Mouse (Mus musculus) brain, adult 2 months (tissue): Measurements from ENCODE around the gene Mybpc1.
A peak's percentile ranks its signal among the peaks of the same experiment; 100 is the strongest.
"Not testable (repeated sequence)": the region's sequence is repeated elsewhere in the genome, so short reads cannot be mapped to it uniquely, and the experiment has no call there.

ENCODE experiments used
- DNase-seq: peaks from one replicate; pipeline ENCODE4 v3.0.0; 2011; ENCODE audit warnings: low read depth, low spot score

Mybpc1 gene

GRCm38 (mm10) chr10:88550225-88550624 lies 54.7 kb downstream of the Mybpc1 start:
- DNase-seq = no peak

GRCm38 (mm10) chr10:88547635-88548034 lies 57.3 kb downstream of the Mybpc1 start:
- DNase-seq = no peak

- DNase-seq = no peak
Measured at GRCm38 (mm10) chr10:88530631-88531030, 74.3 kb downstream of the Mybpc1 start.

- DNase-seq = peak; percentile 63
Measured at GRCm38 (mm10) chr10:88524016-88524415, 80.9 kb downstream of the Mybpc1 start.

GRCm38 (mm10) chr10:88523212-88523611 lies 81.7 kb downstream of the Mybpc1 start:
- no peak for DNase-seq

GRCm38 (mm10) chr10:88522795-88523194 lies 82.2 kb downstream of the Mybpc1 start:
- DNase-seq = no peak

- DNase-seq = not testable (repeated sequence)
Measured at GRCm38 (mm10) chr10:88515049-88515448, 89.9 kb downstream of the Mybpc1 start.

- peak; percentile 66 for DNase-seq
Measured at GRCm38 (mm10) chr10:88514495-88514894, 90.5 kb downstream of the Mybpc1 start.

GRCm38 (mm10) chr10:88513574-88514135 lies 91.3 kb downstream of the Mybpc1 start:
- DNase-seq = no peak

GRCm38 (mm10) chr10:88511355-88511754 lies 93.6 kb downstream of the Mybpc1 start:
- DNase-seq = no peak

GRCm38 (mm10) chr10:88510503-88511271 lies 94.3 kb downstream of the Mybpc1 start:
- DNase-seq = no peak

- no peak for DNase-seq
Measured at GRCm38 (mm10) chr10:88507691-88508143, 97.2 kb downstream of the Mybpc1 start.

- DNase-seq = no peak
Measured at GRCm38 (mm10) chr10:88505256-88505655, 99.7 kb downstream of the Mybpc1 start.

GRCm38 (mm10) chr10:88504481-88504880 lies 100.5 kb downstream of the Mybpc1 start:
- no peak for DNase-seq

GRCm38 (mm10) chr10:88503421-88504314 lies 101.3 kb downstream of the Mybpc1 start, which contains the start of gene Chpt1:
TSS of gene Chpt1 (minus strand) at chr10:88504073.
- peak; percentile 92 for DNase-seq

- no peak for DNase-seq
Measured at GRCm38 (mm10) chr10:88502919-88503318, 102.0 kb downstream of the Mybpc1 start.

- DNase-seq = peak; percentile 60
Measured at GRCm38 (mm10) chr10:88501886-88502765, 102.8 kb downstream of the Mybpc1 start.

GRCm38 (mm10) chr10:88501370-88501769 lies 103.6 kb downstream of the Mybpc1 start:
- no peak for DNase-seq

- DNase-seq = no peak
Measured at GRCm38 (mm10) chr10:88499993-88500392, 105.0 kb downstream of the Mybpc1 start.

- peak; percentile 48 for DNase-seq
Measured at GRCm38 (mm10) chr10:88496864-88497564, 107.9 kb downstream of the Mybpc1 start.
